Mouse (Mus musculus): ENCODE results near the gene Wrb. TPM values are rescaled to one million over a fixed set of nuclear protein-coding genes. Genes with fewer than 3 reads are reported as not detected.

The Wrb gene
- polyA plus RNA-seq, 1 experiment from 2014 or later: 167 TPM

- no peaks in the 10 kb centered on the region for H3K9me3 ChIP-seq
- WGBS: 83% methylated on average over 20 of the region's 20 CpGs
- peak overlapping the region; percentile 85 for H3K27ac ChIP-seq
- no peaks in the 10 kb centered on the region for H3K27me3 ChIP-seq
- ATAC-seq: peak; percentile 37; the same call in 1 of the 2 replicates
- H3K4me3 ChIP-seq (replicated peaks): peak overlapping the region; percentile 54
- H3K4me2 ChIP-seq (replicated peaks): peak overlapping the region; percentile 96
- H3K9ac ChIP-seq (replicated peaks): peak overlapping the region; percentile 86
- peaks cover 13% of the 10 kb centered on the region for H3K36me3 ChIP-seq
- peaks cover 19% of the 10 kb centered on the region for H3K4me1 ChIP-seq (replicated peaks)
Observed at GRCm38 (mm10) chr16:96159794-96160346, 14.7 kb downstream of the Wrb start.

GRCm38 (mm10) chr16:96160927-96161326, 15.7 kb downstream of the Wrb start:
- Histone ChIP-seq H3K4me1 (replicated peaks) (peaks cover 19% of the 10 kb centered on the region), H3K9me3 (no peaks in the 10 kb centered on the region), H3K27ac (no peak overlapping the region), H3K27me3 (no peaks in the 10 kb centered on the region), H3K4me3 (replicated peaks) (no peak overlapping the region), H3K9ac (replicated peaks) (no peak overlapping the region), H3K36me3 (peaks cover 4% of the 10 kb centered on the region), H3K4me2 (replicated peaks) (no peak overlapping the region)
- 90% methylated on average over 1 of the region's 1 CpGs for WGBS
- no peak for ATAC-seq

DNA sequence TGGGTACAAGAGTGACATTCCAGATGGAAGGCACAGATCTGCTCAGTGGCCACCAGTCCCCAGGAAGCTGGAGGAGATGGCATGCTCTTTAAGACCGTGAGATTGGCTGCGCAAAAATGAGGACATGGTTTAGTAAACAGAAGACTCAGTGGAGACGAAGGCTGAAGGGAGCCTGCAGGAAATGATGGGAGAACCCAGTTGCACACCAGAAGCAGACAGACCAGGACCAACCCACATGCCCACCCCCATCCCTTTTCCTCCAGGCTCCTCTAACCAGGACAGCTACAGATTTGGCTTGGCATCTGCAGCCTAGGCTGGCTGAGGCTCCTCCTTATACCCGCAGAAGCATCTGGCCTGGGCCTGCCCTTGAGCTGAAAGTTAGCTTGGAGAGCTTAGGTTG, 16.1 kb downstream of the Wrb start:
- WGBS: 95% methylated on average over 4 of the region's 4 CpGs
- ATAC-seq: no peak
- H3K9ac ChIP-seq (replicated peaks): no peak overlapping the region
- no peak overlapping the region for H3K4me3 ChIP-seq (replicated peaks)
- H3K9me3 ChIP-seq: no peaks in the 10 kb centered on the region
- H3K27ac ChIP-seq: no peak overlapping the region
- no peaks in the 10 kb centered on the region for H3K27me3 ChIP-seq
- peaks cover 19% of the 10 kb centered on the region for H3K4me1 ChIP-seq (replicated peaks)
- no peak overlapping the region for H3K4me2 ChIP-seq (replicated peaks)
- H3K36me3 ChIP-seq: no peaks in the 10 kb centered on the region

DNA sequence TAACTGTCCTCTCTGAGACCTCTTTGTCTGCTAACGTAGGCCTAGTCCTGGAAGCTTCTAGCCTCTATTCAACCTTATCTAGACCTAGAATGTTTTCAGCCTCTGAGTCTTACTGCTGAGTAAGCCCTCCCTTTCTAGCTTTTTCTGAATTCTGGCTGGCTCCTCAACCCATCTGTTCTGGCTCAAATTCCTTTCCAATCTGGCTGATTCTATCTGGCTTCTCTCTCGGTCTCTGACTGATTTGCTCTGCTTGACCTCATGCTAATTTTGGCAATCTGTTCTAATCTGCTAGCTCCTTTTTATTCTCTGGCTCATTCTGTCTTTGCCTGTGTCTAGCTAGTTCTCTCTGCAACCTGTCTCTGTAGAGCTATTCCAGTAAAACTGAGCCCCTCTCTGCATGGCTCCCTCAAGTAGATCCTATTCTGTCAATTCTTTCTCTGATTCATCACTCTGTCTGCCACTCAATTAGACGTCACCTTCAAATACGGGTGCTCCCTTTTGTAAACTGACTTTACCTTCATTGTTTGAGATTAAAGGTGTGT, 20.6 kb downstream of the Wrb start:
- 79% methylated on average over 4 of the region's 4 CpGs for WGBS
- H3K4me3 ChIP-seq (replicated peaks): no peak overlapping the region
- no peak overlapping the region for H3K9ac ChIP-seq (replicated peaks)
- no peaks in the 10 kb centered on the region for H3K36me3 ChIP-seq
- ATAC-seq: no peak
- no peak overlapping the region for H3K27ac ChIP-seq
- H3K27me3 ChIP-seq: no peaks in the 10 kb centered on the region
- no peak overlapping the region for H3K4me2 ChIP-seq (replicated peaks)
- H3K4me1 ChIP-seq (replicated peaks): no peaks in the 10 kb centered on the region
- H3K9me3 ChIP-seq: no peaks in the 10 kb centered on the region

DNA sequence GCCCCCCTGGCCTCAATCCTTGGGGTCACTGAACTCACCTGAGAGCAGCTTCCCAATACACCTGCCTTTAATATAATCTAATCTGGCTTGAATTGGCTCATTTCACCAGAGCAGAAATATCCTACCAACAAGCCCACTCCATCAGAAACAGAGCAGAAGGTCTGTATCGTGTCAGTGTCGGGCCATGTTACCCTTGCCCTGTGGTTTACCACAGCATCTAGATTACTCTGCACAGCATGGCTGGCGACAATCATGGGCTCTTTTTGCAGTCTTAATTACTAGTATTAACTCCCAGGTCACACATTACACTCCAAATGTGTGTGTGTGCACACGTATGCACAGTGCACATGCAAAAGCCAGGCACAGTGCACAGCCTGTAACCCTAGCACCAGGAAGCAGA, 23.6 kb downstream of the Wrb start:
- no peak overlapping the region for H3K27ac ChIP-seq
- H3K36me3 ChIP-seq: no peaks in the 10 kb centered on the region
- H3K4me3 ChIP-seq (replicated peaks): no peak overlapping the region
- no peaks in the 10 kb centered on the region for H3K4me1 ChIP-seq (replicated peaks)
- no peak for ATAC-seq
- H3K27me3 ChIP-seq: no peaks in the 10 kb centered on the region
- 95% methylated on average over 4 of the region's 4 CpGs for WGBS
- no peak overlapping the region for H3K4me2 ChIP-seq (replicated peaks)
- no peaks in the 10 kb centered on the region for H3K9me3 ChIP-seq
- H3K9ac ChIP-seq (replicated peaks): no peak overlapping the region

GRCm38 (mm10) chr16:96173648-96174047, 28.4 kb downstream of the Wrb start:
- 83% methylated on average over 8 of the region's 8 CpGs for WGBS
- Histone ChIP-seq H3K4me1 (replicated peaks) (0 out of 2 replicates have a peak, but pooled peaks cover 4% of the 10 kb centered on the region), H3K9me3 (no peaks in the 10 kb centered on the region), H3K36me3 (no peaks in the 10 kb centered on the region), H3K4me2 (replicated peaks) (no peak overlapping the region), H3K27ac (no peak overlapping the region), H3K9ac (replicated peaks) (no peak overlapping the region), H3K4me3 (replicated peaks) (no peak overlapping the region), H3K27me3 (no peaks in the 10 kb centered on the region)
- no peak for ATAC-seq

DNA sequence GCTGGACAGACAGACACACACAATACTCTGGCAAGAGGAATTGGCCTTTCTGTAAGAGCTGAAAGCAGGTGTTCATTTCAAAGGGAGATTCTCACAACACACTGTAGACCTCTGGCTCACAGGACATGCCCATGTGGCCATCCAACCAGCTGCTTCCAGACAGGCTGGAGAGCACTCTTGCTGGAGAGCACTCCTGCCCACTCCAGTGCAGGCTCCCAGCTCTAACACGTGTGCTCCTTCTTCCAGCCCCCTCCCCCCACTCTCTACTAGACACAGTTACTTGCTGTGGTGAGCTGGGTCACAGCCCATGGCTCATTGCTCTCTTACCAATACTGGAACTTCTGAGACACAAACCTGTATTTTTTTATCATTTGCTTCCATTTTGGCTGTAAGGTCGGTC, 30.2 kb downstream of the Wrb start:
- H3K27me3 ChIP-seq: no peaks in the 10 kb centered on the region
- no peak overlapping the region for H3K27ac ChIP-seq
- peak; percentile 56; the same call in 1 of the 2 replicates for ATAC-seq
- no peak overlapping the region for H3K4me2 ChIP-seq (replicated peaks)
- H3K9me3 ChIP-seq: no peaks in the 10 kb centered on the region
- H3K9ac ChIP-seq (replicated peaks): no peak overlapping the region
- no peak overlapping the region for H3K4me3 ChIP-seq (replicated peaks)
- H3K4me1 ChIP-seq (replicated peaks): 0 out of 2 replicates have a peak, but pooled peaks cover 4% of the 10 kb centered on the region
- 46% methylated on average over 2 of the region's 2 CpGs for WGBS
- H3K36me3 ChIP-seq: no peaks in the 10 kb centered on the region

DNA sequence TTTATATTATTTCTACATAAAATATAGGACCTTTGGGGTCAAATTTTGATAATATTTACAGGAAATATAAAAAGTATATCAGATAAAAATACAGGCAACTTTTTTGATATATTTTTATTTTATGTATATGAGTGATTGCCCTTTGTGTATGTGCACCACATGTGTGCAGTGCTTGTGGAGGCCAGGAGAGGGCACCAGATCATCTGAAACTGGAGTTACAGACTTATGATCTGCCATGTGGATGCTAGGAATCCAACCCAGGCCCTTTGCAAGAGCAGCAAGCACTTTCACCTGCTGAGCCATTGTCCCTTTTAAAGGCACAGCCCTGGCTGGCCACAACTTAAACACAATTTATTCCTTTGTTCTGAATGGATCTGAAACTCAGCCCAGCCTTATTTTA, 33.9 kb downstream of the Wrb start:
- H3K27ac ChIP-seq: no peak overlapping the region
- H3K27me3 ChIP-seq: no peaks in the 10 kb centered on the region
- H3K4me1 ChIP-seq (replicated peaks): 0 out of 2 replicates have a peak, but pooled peaks cover 4% of the 10 kb centered on the region
- no peak overlapping the region for H3K4me2 ChIP-seq (replicated peaks)
- H3K36me3 ChIP-seq: no peaks in the 10 kb centered on the region
- no peak for ATAC-seq
- H3K9ac ChIP-seq (replicated peaks): no peak overlapping the region
- H3K9me3 ChIP-seq: no peaks in the 10 kb centered on the region
- H3K4me3 ChIP-seq (replicated peaks): no peak overlapping the region

- H3K27ac ChIP-seq: no peak overlapping the region
- no peak overlapping the region for H3K4me3 ChIP-seq (replicated peaks)
- H3K9me3 ChIP-seq: peaks cover 4% of the 10 kb centered on the region; the same call in 1 of the 2 replicates
- no peak overlapping the region for H3K9ac ChIP-seq (replicated peaks)
- no peaks in the 10 kb centered on the region for H3K36me3 ChIP-seq
- peaks cover 8% of the 10 kb centered on the region for H3K4me1 ChIP-seq (replicated peaks)
- ATAC-seq: no peak
- WGBS: 82% methylated on average over 5 of the region's 5 CpGs
- no peak overlapping the region for H3K4me2 ChIP-seq (replicated peaks)
- H3K27me3 ChIP-seq: no peaks in the 10 kb centered on the region
Observed at GRCm38 (mm10) chr16:96187619-96188018, 42.4 kb downstream of the Wrb start.

DNA sequence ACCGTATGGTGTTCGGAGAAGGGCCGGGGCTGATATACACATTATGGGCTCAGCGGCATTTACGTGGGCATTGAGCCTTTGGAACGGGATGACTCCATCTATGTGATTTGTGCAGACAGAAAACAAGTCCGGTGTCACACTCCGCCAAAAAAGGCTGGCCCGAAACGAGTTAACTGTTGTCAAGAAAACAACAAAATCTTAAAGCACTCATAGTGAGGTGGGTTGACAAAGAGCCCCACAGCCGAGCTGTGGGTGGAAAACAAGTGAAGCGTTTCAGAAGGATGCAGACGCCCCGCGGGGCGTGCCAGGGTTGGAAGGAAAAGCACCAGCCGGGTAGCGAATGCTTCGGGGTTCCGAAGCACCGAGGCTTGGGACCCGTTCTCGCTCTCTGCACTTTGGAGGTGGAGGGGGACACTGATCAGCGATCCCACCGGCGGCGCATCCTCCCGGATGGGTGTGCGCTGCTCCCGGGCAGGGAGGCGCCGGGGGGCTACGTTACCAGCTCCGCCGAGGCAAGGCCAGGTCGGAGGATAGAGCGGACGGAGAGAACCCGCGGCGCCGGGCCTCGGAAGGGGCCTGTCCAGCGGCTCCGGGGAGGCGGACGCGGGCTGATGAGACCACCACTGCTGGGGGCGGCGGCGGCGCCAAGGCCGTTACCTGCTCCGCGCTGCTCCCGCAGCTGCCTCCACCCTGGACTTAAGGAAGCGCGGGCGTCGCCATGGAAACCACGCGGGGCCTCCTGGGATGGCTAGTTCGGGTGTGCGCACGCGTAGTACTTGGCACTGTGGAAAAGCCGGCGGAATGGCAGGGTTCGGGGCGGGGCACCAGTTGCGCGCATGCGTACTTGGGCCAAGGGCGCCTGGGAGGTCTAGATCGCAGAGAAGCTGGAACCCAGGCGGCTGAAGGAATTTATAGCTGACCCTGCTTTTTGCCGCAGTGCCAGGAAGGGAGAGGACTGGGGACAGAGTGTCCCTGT, 46.6 kb downstream of the Wrb start, which contains the start of gene Lca5l:
Lca5l (minus strand) TSS at position 741 of the 976 bp plus-strand sequence.
- peak within 1 kb of the TSS; percentile 87 for H3K9ac ChIP-seq (replicated peaks)

GRCm38 (mm10) chr16:96199913-96200701, 54.9 kb downstream of the Wrb start, which contains the start of gene Sh3bgr:
TSS of gene Sh3bgr (plus strand) at chr16:96200450.
- peak within 1 kb of the TSS; percentile 51 for H3K9ac ChIP-seq (replicated peaks)
- no peaks in the 10 kb centered on the region for H3K9me3 ChIP-seq
- no peak within 1 kb of the TSS for H3K27ac ChIP-seq
- peak; percentile 79 for ATAC-seq
- H3K36me3 ChIP-seq: no peaks in the 10 kb centered on the region
- H3K4me3 ChIP-seq (replicated peaks): peak within 1 kb of the TSS; percentile 29
- 7% methylated on average over 20 of the region's 20 CpGs for WGBS
- H3K4me2 ChIP-seq (replicated peaks): peak within 1 kb of the TSS; percentile 58
- H3K4me1 ChIP-seq (replicated peaks): peaks cover 10% of the 10 kb centered on the region
- no peaks in the 10 kb centered on the region for H3K27me3 ChIP-seq

More for the DNA sequence above, 46.6 kb downstream of the Wrb start, which contains the start of gene Lca5l:
- H3K4me3 ChIP-seq (replicated peaks): peak within 1 kb of the TSS; percentile 92
- no peaks in the 10 kb centered on the region for H3K36me3 ChIP-seq
- H3K4me1 ChIP-seq (replicated peaks): peaks cover 8% of the 10 kb centered on the region
- H3K27me3 ChIP-seq: no peaks in the 10 kb centered on the region
- peak within 1 kb of the TSS; percentile 79 for H3K4me2 ChIP-seq (replicated peaks)
- under 1% methylated on average over 77 of the region's 77 CpGs for WGBS
- H3K9me3 ChIP-seq: no peaks in the 10 kb centered on the region
- H3K27ac ChIP-seq: peak within 1 kb of the TSS; percentile 82
- peak; percentile 98 for ATAC-seq

Measured in midbrain, embryonic 13.5 days (tissue).